Comparison of ENCODE assay signal across 21 mouse cellular contexts in the genomic region with DNA sequence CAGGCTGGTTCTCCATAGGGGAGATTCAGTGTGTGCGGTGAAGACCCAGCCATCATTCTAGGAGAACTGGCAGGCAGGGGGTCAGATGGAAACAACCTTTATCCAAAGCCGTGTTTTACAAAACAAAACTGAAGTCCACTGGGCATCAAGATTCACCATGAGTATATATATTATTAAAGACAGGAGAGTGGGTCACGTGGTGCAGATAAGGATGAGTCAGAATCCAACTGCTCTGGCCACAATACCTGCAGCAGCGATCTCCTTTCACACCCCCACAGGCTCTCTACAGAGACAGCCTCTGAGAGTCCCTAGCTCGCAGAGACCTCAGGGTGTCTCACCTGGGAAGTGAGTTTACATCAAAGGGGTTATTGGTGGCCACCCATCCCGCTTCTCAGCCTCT.
"Had no signal": no experiment of that assay in that cellular context is flagged by ENCODE, and none has a peak within 500 bp of the region (broad histone marks: within the 10 kb centered on the region; RNA-seq: fewer than 3 reads in every experiment).

No protein-coding gene starts in this region.

- DNase-seq: liver, embryonic 13.5 days; liver, postnatal 0 days; lung, adult 2 months; lung, postnatal 14 days; lung, postnatal 36 days; midbrain, embryonic 14.5 days; retina, postnatal 1 day; right cerebral cortex, adult 18-20 months; thymus, adult 2 months; thymus, postnatal 25 days had no signal

- H3K4me1 ChIP-seq: liver, embryonic 13.5 days; megakaryocyte, embryonic 14.5 days; neural tube, embryonic 13.5 days; neural tube, embryonic 15.5 days; stomach, embryonic 15.5 days had no signal

- H3K9me3 ChIP-seq: liver, embryonic 13.5 days; liver, embryonic 15.5 days; lung, embryonic 15.5 days; midbrain, embryonic 12.5 days; neural tube, embryonic 15.5 days; stomach, embryonic 15.5 days had no signal

- ATAC-seq: liver, postnatal 0 days; lung, postnatal 0 days; midbrain, embryonic 16.5 days had no signal

- H3K27me3 ChIP-seq: lung, embryonic 15.5 days; midbrain, embryonic 12.5 days; neural tube, embryonic 13.5 days; neural tube, embryonic 15.5 days; stomach, embryonic 15.5 days had no signal

- H3K4me2 ChIP-seq: liver, embryonic 13.5 days; liver, embryonic 15.5 days; lung, embryonic 15.5 days; midbrain, embryonic 12.5 days; neural tube, embryonic 13.5 days; neural tube, embryonic 15.5 days; stomach, embryonic 15.5 days had no signal

- H3K27ac ChIP-seq: liver, embryonic 13.5 days; liver, embryonic 15.5 days; lung, embryonic 15.5 days; macrophage; midbrain, embryonic 12.5 days; neural tube, embryonic 13.5 days; neural tube, embryonic 15.5 days; stomach, embryonic 15.5 days; stomach, postnatal 0 days had no signal

- H3K4me3 ChIP-seq: liver, embryonic 13.5 days; liver, embryonic 15.5 days; lung, embryonic 15.5 days; megakaryocyte, embryonic 14.5 days; midbrain, embryonic 12.5 days; neural tube, embryonic 13.5 days; neural tube, embryonic 15.5 days; stomach, embryonic 15.5 days had no signal

- H3K9ac ChIP-seq: liver, embryonic 13.5 days; liver, embryonic 15.5 days; liver, postnatal 0 days; lung, embryonic 15.5 days; midbrain, embryonic 12.5 days; neural tube, embryonic 13.5 days; neural tube, embryonic 15.5 days; stomach, embryonic 15.5 days had no signal

- H3K36me3 ChIP-seq: liver, embryonic 13.5 days; liver, embryonic 15.5 days; lung, embryonic 15.5 days; midbrain, embryonic 12.5 days; neural tube, embryonic 13.5 days; neural tube, embryonic 15.5 days; stomach, embryonic 15.5 days had no signal
